Mouse (Mus musculus): ENCODE results near the gene Amz1. TPM values are rescaled to one million over a fixed set of nuclear protein-coding genes. Genes with fewer than 3 reads are reported as not detected.

Amz1 gene
- total and polyA plus RNA-seq, 2 experiments, result 0.46 to 0.93 TPM

DNA sequence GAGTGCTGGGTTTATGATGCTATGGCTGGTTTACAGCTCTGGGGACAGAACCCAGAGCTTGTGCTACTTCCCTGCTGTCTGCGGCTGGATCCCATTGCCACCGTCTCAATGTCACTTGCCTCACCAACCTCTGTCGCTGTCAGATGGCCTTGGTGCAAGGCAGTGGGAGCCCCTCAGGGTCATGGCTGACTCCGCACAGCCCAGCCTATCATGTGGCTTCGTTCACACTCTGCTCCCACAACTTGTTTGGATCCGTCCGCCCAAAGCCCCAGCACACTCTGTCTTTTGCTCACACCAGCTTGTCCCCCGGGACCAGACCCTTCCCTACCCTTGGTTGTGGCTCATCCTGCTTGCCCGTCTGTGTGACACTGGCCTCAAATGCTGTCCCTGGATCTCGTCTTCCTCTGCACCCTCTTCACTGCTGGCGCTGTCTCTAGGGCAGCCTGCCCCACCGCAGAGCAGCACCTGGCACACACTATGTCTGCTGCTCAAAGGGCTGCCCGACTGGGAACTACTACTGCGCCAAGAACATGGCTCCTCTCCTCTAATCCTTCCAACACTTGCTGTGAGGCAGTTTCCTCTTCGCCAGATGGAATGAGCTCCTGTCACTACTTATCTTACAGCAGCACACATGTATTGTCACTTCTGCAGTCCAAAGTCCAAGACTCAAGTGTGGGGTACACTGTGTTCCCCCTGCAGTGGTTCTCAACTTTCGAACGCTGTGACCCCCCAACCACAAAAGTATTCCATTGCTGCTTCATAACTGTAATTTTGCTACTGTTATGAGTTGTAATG is 3.2 kb downstream of the Amz1 start:
- no peak overlapping the region for H3K27ac ChIP-seq (replicated peaks; ENCODE audit: insufficient read depth, low read depth, low read length)
- no peaks in the 10 kb centered on the region for H3K36me3 ChIP-seq (ENCODE audit: control insufficient read depth, insufficient read depth, low read length)
- no peaks in the 10 kb centered on the region for H3K4me1 ChIP-seq (ENCODE audit: control insufficient read depth, insufficient read depth, low read length)
- H3K9ac ChIP-seq (ENCODE audit: low read depth, low read length), result no peak overlapping the region
- TF ChIP-seq POLR2A (IDR thresholded peaks at IDR 0.05; ENCODE audit: extremely low read depth, insufficient read depth, low read length), result no peak
- TF ChIP-seq CTCF (IDR thresholded peaks at IDR 0.05; ENCODE audit: low read depth, low read length), result no peak
- 81% methylated on average over 17 of the region's 17 CpGs for WGBS
- H3K79me2 ChIP-seq (ENCODE audit: control insufficient read depth, insufficient read depth, low read length), result no peaks in the 10 kb centered on the region
- DNase-seq (ENCODE audit: extremely low read depth, low read depth, low spot score), result no peak
- H3K27me3 ChIP-seq (ENCODE audit: control insufficient read depth, insufficient read depth, low read length), result no peaks in the 10 kb centered on the region
- no peak overlapping the region for H3K4me3 ChIP-seq (ENCODE audit: insufficient read depth, low read depth, low read length)

DNA sequence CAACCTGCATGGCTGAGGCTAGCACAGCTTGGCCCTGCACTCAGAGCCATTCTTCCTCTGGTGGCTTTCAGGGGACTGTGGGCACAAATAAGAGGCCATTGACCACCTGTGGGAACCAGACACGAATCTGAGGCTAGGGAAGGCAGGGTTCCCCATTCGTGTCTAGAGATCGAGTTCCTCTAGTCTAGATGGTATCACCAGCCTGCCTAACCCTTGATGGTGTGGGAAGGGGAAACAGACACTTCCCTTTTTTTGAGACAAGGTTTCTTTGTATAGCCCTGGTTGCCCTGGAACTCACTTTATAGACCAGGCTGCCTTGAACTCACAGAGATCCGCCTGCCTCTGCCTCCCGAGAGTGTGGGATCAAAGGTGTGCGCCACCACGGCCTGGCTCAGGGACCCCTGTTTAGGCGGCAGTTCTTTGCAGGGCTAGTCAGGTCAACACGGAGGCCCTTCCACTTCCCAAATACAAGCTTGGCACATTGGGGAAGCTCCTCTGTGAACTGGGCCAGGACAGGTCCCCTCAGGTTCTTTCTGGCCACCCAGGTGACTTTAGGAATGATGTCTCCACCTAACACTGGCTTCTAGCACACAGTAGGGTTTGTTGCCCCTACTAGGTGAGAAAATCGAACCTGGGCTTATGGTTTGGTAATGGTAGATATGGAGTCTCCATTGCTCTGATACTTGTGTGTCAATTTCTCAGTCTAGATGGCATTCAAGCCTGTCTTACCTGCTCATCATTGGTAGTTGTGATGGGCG is 7.3 kb downstream of the Amz1 start:
- no peak overlapping the region for H3K27ac ChIP-seq (replicated peaks; ENCODE audit: insufficient read depth, low read depth, low read length)
- H3K4me3 ChIP-seq (ENCODE audit: insufficient read depth, low read depth, low read length), result no peak overlapping the region
- 81% methylated on average over 11 of the region's 11 CpGs for WGBS
- no peak overlapping the region for H3K9ac ChIP-seq (ENCODE audit: low read depth, low read length)
- H3K27me3 ChIP-seq (ENCODE audit: control insufficient read depth, insufficient read depth, low read length), result peaks cover 7% of the 10 kb centered on the region; the same call in 1 of the 2 replicates
- H3K79me2 ChIP-seq (ENCODE audit: control insufficient read depth, insufficient read depth, low read length), result no peaks in the 10 kb centered on the region
- no peaks in the 10 kb centered on the region for H3K36me3 ChIP-seq (ENCODE audit: control insufficient read depth, insufficient read depth, low read length)
- DNase-seq (ENCODE audit: extremely low read depth, low read depth, low spot score), result peak; percentile 25
- no peak for TF ChIP-seq CTCF (IDR thresholded peaks at IDR 0.05; ENCODE audit: low read depth, low read length)
- TF ChIP-seq POLR2A (IDR thresholded peaks at IDR 0.05; ENCODE audit: extremely low read depth, insufficient read depth, low read length), result no peak
- H3K4me1 ChIP-seq (ENCODE audit: control insufficient read depth, insufficient read depth, low read length), result no peaks in the 10 kb centered on the region

DNA sequence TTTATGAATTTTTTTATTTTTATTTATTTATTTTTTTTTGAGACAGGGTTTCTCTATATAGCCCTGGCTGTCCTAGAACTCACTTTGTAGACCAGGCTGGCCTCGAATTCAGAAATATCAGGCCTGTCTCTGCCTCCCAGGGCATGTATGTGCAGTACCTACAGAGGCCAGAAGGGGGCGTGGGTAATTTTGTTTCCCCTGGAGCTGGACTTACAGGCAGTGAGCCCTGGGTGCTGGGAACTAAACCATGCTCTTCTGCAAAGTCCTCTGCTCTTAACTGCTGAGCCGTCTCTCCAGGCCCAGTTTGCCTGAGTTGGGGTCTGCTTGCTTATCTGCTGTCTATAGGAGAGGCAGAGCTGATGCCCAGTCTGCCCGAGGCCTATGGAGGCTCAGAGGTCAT is 8.3 kb downstream of the Amz1 start:
- 66% methylated on average over 4 of the region's 4 CpGs for WGBS
- no peak for DNase-seq (ENCODE audit: extremely low read depth, low read depth, low spot score)
- H3K36me3 ChIP-seq (ENCODE audit: control insufficient read depth, insufficient read depth, low read length), result no peaks in the 10 kb centered on the region
- no peaks in the 10 kb centered on the region for H3K4me1 ChIP-seq (ENCODE audit: control insufficient read depth, insufficient read depth, low read length)
- no peak overlapping the region for H3K4me3 ChIP-seq (ENCODE audit: insufficient read depth, low read depth, low read length)
- no peaks in the 10 kb centered on the region for H3K79me2 ChIP-seq (ENCODE audit: control insufficient read depth, insufficient read depth, low read length)
- TF ChIP-seq POLR2A (IDR thresholded peaks at IDR 0.05; ENCODE audit: extremely low read depth, insufficient read depth, low read length) (no peak), CTCF (IDR thresholded peaks at IDR 0.05; ENCODE audit: low read depth, low read length) (peak; percentile 49)
- H3K9ac ChIP-seq (ENCODE audit: low read depth, low read length), result no peak overlapping the region
- no peak overlapping the region for H3K27ac ChIP-seq (replicated peaks; ENCODE audit: insufficient read depth, low read depth, low read length)
- peaks cover 9% of the 10 kb centered on the region; the same call in 1 of the 2 replicates for H3K27me3 ChIP-seq (ENCODE audit: control insufficient read depth, insufficient read depth, low read length)

DNA sequence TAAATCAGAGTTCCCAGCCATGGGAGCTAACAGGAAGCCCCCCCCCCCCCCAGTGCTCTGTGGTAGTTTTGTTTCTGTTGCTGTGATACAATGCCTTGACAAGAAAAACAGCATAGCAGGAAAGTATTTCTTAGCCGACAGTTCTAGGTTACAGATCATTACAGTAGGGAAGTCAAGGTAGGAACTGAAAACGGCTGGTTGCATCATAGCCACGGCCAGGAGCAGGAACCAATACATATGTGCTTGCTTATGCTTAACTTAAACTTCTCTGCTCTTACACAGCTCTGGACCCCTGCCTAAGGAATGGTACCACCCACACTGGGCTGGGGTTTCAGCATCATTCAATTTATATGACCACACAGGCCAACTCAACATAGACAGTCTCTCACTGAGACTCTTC is 9.4 kb downstream of the Amz1 start:
- DNase-seq (ENCODE audit: extremely low read depth, low read depth, low spot score), result peak; percentile 23
- 66% methylated on average over 3 of the region's 3 CpGs for WGBS
- no peaks in the 10 kb centered on the region for H3K36me3 ChIP-seq (ENCODE audit: control insufficient read depth, insufficient read depth, low read length)
- no peak overlapping the region for H3K4me3 ChIP-seq (ENCODE audit: insufficient read depth, low read depth, low read length)
- H3K79me2 ChIP-seq (ENCODE audit: control insufficient read depth, insufficient read depth, low read length), result no peaks in the 10 kb centered on the region
- peaks cover 9% of the 10 kb centered on the region; the same call in 1 of the 2 replicates for H3K27me3 ChIP-seq (ENCODE audit: control insufficient read depth, insufficient read depth, low read length)
- no peaks in the 10 kb centered on the region for H3K4me1 ChIP-seq (ENCODE audit: control insufficient read depth, insufficient read depth, low read length)
- TF ChIP-seq CTCF (IDR thresholded peaks at IDR 0.05; ENCODE audit: low read depth, low read length), result no peak
- H3K9ac ChIP-seq (ENCODE audit: low read depth, low read length), result no peak overlapping the region
- no peak overlapping the region for H3K27ac ChIP-seq (replicated peaks; ENCODE audit: insufficient read depth, low read depth, low read length)

DNA sequence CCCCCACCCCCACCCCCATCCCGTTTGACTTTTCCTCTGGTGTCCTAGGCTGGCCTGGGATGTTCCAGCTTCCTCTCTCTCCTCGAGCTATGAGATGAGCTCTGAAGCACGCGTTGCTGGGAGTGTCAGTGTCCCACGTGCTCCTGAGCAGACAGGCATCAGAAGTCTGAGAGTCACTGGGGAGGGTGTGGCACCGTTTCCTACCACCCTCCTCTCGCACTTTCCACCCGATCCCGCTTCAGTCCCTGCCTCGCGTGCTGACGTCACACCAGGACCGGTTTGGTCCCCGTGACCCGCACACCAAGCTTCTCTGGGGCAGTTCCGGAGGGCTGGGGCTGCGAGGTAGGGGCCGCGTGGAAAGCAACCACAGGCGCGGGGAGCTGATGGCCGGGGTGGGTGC is 11.4 kb downstream of the Amz1 start:
- Histone ChIP-seq H3K36me3 (ENCODE audit: control insufficient read depth, insufficient read depth, low read length) (no peaks in the 10 kb centered on the region), H3K4me1 (ENCODE audit: control insufficient read depth, insufficient read depth, low read length) (no peaks in the 10 kb centered on the region), H3K9ac (ENCODE audit: low read depth, low read length) (no peak overlapping the region), H3K79me2 (ENCODE audit: control insufficient read depth, insufficient read depth, low read length) (no peaks in the 10 kb centered on the region), H3K27ac (replicated peaks; ENCODE audit: insufficient read depth, low read depth, low read length) (no peak overlapping the region), H3K27me3 (ENCODE audit: control insufficient read depth, insufficient read depth, low read length) (peaks cover 9% of the 10 kb centered on the region; the same call in 1 of the 2 replicates), H3K4me3 (ENCODE audit: insufficient read depth, low read depth, low read length) (peak overlapping the region; percentile 37; the same call in 1 of the 2 replicates)
- WGBS, result 2% methylated on average over 22 of the region's 22 CpGs
- no peak for TF ChIP-seq POLR2A (IDR thresholded peaks at IDR 0.05; ENCODE audit: extremely low read depth, insufficient read depth, low read length)
- no peak for TF ChIP-seq CTCF (IDR thresholded peaks at IDR 0.05; ENCODE audit: low read depth, low read length)
- DNase-seq (ENCODE audit: extremely low read depth, low read depth, low spot score), result no peak
